Mouse (Mus musculus): Measurements from ENCODE around the gene Plod2.

Plod2 gene

DNA sequence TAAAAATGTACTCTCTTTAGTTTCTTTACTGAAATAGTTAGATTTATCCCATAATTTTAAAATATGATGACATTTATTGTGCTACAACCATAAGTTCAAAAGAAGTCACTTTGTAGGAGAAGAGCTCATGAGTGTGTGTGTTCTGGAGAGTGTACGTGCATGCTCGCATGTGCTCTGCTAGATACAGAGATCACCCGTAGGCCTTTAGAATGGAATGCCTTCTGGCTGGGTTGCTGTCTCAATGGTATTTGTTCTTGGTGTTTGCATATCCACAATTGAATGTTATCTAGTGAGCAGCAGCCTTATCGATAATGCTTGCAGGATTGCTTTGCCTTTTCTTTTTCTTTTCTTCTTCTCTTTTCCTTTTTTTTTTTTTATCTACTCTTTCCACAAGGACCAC lies 9.6 kb downstream of the Plod2 start:
- in situ Hi-C loops (cut with MboI; ENCODE audit: unreplicated experiment in 2 of 2) = no loop called here

- in situ Hi-C loops (cut with MboI; ENCODE audit: unreplicated experiment in 2 of 2) = no loop called here
Measured at GRCm38 (mm10) chr9:92552691-92553090, 10.7 kb downstream of the Plod2 start.

DNA sequence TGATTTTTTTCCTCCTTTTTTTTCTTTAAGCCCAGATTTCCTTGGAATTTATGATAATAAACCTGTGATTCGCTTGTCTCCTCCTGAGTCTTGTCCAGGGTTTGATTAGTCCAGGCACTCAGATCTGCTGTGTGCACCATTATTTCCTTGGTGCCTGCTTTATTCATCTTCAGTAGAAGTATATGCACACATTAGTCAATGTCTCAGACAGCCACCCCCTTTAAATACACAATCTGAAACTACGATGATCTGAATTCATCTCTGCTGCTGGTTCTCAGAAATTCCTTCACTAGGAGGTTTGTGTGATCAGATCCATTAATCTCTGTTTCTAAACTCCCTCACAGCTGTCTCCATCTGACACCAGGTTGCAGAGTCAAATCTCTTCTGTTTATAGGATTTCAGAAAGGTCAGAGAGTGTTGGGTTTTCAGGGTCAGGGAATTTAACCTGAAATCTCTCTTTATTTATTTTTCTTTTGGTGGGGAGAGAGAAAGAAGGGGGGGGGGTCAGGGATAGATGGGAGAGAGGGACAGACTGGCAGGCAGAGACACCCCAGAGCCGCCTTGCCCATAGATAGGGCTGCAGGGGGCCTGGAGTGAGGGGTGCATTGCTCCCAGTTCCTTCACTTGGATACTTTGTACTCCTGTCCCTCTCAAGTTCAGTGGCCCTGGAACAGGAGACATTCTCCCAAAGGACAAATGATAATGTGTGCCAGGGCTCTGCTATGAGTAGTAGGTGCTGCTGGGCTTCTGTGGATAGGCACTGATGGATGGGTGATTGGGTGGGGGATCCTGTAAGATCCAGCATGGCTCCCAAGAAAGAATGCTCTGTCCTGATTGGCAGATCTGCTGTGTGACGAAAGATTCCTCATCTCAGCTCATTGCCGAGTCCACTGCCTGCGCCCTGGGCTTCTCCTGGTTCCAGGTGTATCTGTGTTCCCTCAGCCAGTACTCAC lies 13.3 kb downstream of the Plod2 start:
- in situ Hi-C loops (cut with MboI; ENCODE audit: unreplicated experiment in 2 of 2) = no loop called here

GRCm38 (mm10) chr9:92559750-92560149 lies 17.7 kb downstream of the Plod2 start:
- in situ Hi-C loops (cut with MboI; ENCODE audit: unreplicated experiment in 2 of 2) = no loop called here

DNA sequence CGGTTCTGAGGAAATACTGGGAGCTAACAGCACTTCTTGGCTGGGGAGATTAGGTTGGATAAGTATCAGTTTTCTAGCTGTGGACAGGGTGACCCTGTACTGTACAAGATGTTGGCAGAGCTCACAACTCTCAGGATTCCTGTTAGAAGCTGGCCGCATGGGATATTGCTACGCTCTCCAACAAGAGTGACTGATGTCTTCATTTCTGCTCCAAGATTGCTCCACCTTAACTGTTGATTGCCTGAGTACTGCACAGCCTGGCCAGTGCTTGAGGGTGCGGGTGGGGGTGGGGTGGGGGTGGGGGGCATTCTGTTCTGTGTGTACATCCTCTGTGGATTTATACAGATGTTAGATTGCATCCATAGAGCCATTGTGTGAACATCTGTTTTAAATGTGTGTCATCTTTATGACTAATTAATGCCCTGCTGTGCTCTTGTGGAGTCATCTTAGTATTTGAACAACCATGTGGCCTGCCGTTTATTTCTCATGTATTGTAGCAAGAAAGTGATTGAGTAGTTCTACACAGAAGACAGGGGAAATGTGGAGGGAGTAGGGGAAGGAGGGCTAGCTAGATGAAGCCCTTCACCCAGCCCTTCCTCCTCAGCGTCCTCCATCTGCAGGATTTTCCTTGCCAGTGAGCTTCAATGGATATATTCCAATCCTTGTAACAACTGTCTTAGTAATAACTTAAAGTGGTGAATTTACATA lies 19.0 kb downstream of the Plod2 start:
- in situ Hi-C loops (cut with MboI; ENCODE audit: unreplicated experiment in 2 of 2) = no loop called here

DNA sequence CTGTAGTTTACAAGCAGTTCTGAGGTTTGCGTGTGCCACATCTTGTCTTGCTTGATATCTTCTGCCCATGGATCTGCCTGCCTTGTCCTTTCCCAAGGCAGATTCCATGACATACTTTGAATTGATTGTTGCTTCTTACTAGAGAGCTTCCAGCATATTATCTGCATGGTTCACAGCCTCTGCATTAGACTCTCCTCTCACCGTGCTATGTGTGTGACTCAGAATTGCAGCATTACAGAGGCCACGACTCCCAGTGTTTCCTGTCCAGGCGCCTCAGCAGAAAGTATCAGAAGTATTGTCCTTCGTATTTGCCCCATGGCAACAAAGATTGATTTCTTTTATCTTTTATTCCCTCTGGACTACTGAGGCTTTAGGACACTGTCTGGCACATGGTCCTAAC lies 20.4 kb downstream of the Plod2 start:
- in situ Hi-C loops (cut with MboI; ENCODE audit: unreplicated experiment in 2 of 2) = no loop called here

DNA sequence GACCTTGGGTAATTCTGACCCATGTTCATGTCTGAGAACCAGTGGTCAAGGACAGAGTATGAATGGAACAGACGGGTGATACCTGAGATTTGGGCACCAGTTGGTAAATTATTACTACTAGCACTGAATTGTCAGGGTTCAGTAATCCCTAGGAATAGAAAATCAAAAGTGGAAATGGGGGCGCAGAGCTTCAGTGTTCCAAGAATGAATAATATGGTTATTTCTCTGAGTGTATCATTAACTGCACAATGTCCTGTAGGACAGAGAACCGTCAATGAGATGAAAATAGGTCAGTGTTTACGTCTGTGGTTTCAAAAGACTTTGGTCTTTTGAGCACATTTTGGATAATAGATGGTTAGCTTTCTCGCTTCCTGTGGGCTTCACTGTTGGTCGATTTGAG lies 21.3 kb downstream of the Plod2 start:
- in situ Hi-C loops (cut with MboI; ENCODE audit: unreplicated experiment in 2 of 2) = no loop called here

DNA sequence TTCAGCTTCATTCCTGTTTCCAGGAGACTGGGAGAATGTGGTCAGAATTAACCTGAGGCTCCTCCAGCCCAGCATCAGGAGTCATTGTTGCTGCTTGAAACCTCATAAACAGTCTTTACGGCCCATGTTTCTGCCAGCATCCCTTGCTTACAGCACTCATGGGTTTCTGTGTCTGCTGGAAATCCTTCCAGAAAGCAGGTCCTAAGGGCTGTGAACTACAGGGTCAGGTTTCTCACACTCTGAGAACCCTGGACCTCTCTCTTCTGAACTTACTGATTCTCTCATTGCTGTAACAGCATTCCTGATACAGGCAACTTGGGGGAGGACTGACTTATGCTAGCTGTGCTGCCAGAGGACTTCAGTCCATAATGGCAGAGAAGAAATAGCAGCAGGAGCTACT lies 22.4 kb downstream of the Plod2 start:
- in situ Hi-C loops (cut with MboI; ENCODE audit: unreplicated experiment in 2 of 2) = no loop called here

DNA sequence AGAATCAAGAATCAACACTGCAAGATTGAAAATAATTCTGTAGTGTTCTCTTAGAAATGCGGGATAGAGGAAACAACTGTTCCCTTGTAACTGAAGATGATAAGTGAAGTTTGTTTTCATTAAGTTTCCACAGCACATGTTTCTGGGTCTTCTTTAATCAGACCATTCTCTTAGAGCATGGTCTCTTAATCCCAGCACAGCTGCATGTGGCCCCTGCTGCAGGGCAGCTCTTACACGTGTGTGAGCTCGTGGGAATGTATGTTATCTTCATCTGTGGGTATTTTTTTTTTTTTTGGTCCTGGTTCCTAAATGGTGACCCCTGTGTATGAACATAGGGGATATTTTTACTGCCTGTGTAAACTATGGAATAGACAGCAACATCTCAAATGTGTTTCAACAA lies 24.2 kb downstream of the Plod2 start:
- in situ Hi-C loops (cut with MboI; ENCODE audit: unreplicated experiment in 2 of 2) = no loop called here

- in situ Hi-C loops (cut with MboI; ENCODE audit: unreplicated experiment in 2 of 2) = no loop called here
Measured at GRCm38 (mm10) chr9:92567474-92567873, 25.5 kb downstream of the Plod2 start.

DNA sequence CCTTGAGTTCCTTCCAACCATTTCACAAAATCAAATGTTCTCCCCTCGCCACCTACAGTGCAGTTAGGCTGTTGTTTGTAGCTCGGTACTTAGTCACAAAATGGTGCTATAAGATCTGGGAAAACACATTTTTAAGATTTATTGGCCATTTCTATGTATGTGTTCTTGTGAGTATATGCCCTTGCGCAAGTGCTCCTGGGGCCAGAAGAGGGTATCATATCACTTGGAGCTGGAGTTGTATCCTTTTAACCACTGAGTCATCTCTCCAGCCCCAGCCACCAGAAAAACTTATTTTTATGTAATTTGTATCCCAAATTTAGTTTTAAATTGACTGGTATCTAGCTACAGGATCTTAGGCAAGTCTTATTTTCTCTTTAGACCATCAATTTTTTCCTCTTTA lies 26.8 kb downstream of the Plod2 start:
- in situ Hi-C loops (cut with MboI; ENCODE audit: unreplicated experiment in 2 of 2) = no loop called here

DNA sequence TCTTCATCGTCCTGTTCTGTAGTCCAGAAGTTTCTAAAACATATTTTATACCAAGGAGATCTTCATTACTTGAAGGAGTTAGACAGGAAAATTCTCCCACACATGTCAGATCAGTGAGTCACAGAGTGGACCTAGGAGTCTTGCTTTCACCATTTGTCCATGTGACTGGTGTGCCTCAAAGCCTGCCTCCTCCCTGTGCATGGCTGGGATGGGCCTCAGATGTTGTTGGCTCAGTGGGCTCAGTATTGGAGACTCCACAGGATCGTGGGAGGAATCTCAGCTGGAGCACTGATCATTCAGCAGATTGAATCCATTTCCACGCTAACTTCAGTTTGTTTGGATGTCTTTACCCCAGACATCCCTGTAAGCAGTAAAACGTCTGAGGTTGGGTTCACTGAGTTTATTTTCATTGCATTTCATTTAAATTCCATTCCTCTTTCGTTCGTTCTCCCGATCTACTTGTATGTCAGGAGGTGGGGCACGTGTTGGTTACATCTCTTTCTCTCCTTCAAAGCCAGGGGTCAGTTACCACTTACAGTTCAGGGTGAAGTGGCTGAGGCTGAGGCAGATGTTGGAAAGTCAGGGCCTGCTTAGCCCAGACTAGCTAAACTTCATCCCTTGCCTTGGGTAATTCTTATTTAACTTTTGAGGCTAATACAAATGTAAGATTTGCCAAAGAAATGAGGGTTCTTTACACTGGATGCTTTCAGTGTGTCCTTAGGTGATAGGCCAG lies 30.5 kb downstream of the Plod2 start:
- in situ Hi-C loops (cut with MboI; ENCODE audit: unreplicated experiment in 2 of 2) = no loop called here

DNA sequence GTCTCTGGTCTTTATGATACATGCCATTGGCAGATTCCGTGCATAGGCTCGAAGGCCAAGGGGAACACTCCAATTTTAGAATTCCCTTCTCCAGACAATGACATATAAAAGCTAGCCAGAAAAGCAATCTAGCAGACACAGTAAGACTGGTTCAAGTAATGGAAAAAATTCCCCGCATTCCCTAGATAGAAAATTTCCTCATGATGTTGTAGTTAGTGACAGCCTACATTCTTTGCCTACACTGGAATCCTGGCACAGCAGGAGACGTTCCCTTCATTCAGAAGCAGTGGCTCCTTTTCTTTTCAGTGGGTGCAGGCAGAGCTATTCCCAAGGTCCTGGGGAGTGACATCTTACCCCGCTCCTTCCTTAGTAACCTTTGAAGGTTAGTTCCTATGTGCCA lies 41.9 kb downstream of the Plod2 start:
- in situ Hi-C loops (cut with MboI; ENCODE audit: unreplicated experiment in 2 of 2) = no loop called here

GRCm38 (mm10) chr9:92586025-92586424 lies 44.0 kb downstream of the Plod2 start:
- in situ Hi-C loops (cut with MboI; ENCODE audit: unreplicated experiment in 2 of 2) = no loop called here

DNA sequence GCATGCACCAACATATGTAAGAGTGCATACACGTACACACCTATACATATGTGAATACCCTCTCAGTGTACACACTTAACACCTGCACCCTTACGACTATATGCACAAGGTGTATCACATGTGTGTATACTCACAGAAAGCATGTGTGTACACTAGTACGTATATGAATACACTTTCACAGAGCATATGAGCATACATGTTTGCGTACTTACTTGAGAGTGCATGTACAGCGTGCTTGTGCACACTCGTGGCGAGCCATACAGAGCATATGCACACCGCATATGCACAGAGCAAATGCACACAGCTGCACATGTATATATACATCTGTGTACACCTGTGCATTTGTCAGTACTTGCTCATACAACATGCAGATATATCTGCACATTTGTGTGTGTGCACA lies 45.4 kb downstream of the Plod2 start:
- in situ Hi-C loops (cut with MboI; ENCODE audit: unreplicated experiment in 2 of 2) = no loop called here

DNA sequence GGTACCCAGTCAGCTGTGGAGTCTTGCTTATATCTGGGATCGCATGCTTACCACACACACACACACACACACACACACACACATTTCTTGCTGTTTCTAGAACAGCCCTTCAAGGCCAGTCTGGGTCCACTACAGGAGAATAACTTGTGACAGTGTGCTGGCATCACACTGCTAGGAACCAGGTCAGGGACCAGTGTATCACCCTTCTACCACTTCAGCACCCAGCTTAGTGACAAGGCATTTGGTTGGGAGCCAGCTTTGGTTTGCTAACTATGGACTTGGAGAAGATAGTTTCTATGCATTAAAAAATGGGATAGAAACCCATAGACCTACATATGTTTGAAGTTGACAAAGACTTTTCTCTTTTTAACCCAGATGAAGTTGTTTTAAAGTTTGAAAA lies 46.2 kb downstream of the Plod2 start:
- in situ Hi-C loops (cut with MboI; ENCODE audit: unreplicated experiment in 2 of 2) = no loop called here

GRCm38 (mm10) chr9:92589021-92589420 lies 47.0 kb downstream of the Plod2 start:
- in situ Hi-C loops (cut with MboI; ENCODE audit: unreplicated experiment in 2 of 2) = no loop called here

DNA sequence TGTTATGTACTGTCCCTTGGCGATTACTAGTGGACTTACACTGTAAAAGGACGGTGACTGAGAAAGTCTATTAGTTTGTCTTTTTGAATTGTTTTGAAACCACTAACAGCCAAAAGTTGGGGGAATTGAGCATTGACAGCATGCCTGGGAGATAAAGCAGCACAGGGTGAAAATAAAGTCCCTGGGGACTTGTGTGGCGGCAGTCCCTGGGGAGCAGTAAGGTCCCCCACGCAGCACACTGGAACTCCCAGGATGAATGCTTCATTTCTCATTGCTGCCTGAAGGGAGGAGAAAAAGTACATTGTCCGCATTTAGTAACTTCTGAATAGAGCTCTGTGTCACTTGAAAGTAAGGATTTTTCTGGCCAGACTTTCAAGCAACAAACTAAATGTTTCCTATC lies 49.5 kb downstream of the Plod2 start:
- in situ Hi-C loops (cut with MboI; ENCODE audit: unreplicated experiment in 2 of 2) = no loop called here

- in situ Hi-C loops (cut with MboI; ENCODE audit: unreplicated experiment in 2 of 2) = no loop called here
Measured at GRCm38 (mm10) chr9:92592757-92593156, 50.7 kb downstream of the Plod2 start.

DNA sequence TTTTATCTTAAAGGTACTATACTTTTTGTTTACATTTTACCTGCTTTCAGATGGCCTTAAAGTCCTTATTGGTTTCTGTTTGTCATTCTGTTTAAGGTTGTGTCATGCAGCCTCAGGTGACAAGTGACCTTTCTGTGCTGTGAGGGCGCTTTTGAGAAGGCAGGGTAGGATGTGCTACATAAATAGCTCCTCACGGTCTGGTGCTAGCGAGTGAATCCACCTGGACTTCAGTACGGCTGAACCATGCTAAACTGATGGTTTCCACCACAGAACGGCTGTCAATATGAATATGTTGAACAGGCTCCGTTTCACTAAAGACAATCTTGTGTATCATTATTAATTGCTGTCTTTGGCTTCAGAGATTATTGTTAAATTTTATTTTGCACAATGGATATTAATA lies 52.5 kb downstream of the Plod2 start:
- in situ Hi-C loops (cut with MboI; ENCODE audit: unreplicated experiment in 2 of 2) = no loop called here

GRCm38 (mm10) chr9:92595296-92595695 lies 53.3 kb downstream of the Plod2 start:
- in situ Hi-C loops (cut with MboI; ENCODE audit: unreplicated experiment in 2 of 2) = no loop called here
